Mouse (Mus musculus) monocyte, adult 2 months (primary cell): ENCODE measurements at regions not wholly inside any gene's neighbourhood (a gene's known extent, or its start where the extent isn't known, plus 50 kb on each side); places are given as distances from the start of the nearest gene placed in this dataset.
"Not testable (repeated sequence)": the region's sequence is repeated elsewhere in the genome, so short reads cannot be mapped to it uniquely, and the experiment has no call there.

Experiments
- DNase-seq, 2 experiments: peaks; one replicate each; pipeline ENCODE4 v3.0.0; 2022; ENCODE audit warnings: low spot score in 2 of 2, low read depth in 1 of 2

DNA sequence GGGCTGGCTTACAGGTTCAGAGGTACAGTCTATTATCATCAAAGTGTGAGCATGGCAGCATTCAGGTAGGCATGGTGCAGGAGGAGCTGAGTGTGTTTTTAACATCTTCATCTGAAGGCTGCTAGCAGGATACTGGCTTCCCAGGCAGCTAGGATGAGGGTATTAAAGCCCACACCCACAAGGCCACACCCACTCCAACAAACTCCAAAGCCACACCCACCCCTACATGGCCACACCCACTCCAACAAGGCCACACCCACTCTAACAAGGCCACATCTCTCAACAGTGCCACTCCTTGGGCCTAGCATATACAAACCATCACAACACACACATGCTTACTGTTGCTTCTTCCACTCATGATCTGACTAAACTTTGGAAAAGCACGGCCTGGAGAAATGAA, 172.5 kb downstream of the Msrb3 start:
- DNase-seq, result no peak

GRCm38 (mm10) chr10:120721956-120722532, 176.9 kb downstream of the Msrb3 start:
- no peak for DNase-seq

DNA sequence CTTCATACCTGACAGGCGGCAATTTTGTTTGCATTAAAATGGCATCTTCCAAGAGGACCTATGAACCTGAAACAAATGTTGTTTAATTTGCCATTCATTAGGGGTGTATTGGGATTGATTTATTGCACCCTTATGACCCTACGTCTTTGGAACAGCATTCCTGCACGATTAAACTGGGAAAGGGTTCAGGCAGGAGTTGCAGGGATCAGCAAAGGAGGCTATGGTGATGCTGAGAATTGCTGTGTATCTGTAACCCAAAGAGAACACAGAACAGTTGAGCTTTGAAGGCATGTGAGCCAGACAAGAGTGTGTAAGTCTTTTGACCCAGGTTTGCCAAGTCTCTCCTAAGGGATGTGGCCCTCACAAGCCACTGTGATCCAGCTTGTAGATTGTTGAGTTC, 177.9 kb downstream of the Msrb3 start:
- no peak for DNase-seq

DNA sequence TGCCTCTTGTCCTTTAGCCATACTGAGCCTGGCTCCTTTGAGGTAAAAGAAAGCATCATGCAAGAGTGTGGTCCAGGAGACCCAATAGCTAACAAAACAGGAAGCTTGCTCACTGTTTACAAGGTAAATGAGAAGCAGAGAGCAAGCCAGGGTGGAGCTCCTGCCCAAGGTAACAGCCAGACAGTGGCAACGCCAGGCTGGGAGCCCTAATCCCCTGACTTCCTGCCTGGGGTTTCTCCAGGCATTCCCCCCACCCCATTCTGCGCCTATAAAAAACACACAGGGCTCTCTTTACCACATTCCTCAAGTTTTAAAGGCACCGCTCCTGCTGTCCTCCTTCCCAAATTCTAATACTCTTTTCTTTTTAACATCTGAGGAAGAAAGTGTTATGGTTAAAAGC, 178.8 kb downstream of the Msrb3 start:
- no peak for DNase-seq

DNA sequence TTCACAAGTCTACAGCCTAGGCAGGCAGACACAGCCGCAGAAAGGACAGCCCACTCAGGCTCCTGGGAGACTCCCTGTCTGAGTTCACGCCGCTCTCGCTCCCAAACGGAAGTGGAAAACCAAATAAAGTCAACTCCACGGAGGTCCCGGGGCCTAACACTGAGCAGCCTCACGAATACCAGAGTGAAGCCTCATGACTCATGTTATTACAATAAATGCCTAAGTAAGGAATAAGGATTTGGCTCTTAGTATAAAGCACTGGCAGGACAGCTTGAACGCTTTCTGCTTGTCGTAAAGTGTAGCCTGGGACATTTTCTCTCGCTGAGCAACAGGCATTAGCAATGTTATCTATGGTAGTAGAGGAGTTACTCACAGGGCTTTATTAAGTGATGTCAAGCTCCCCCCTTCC, 181.7 kb downstream of the Msrb3 start:
- no peak for DNase-seq

DNA sequence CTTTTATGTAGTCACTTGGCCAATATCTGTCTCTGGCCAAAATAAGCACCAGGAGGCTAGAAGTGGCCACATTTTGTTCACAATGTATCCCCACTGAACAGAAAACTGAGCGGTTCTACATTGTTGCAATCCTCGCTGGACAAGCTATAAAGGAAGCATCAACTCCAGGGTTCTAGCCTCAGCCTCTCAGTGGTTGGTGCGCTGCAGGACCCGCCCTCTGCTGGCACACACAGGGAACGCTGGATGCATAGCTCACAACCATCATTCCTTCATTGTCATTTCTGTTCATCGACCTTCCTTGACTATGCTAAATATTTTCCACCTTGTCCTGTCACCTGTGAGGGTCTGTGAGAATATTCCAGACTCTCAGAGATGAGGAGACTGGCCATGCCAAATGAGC, 182.5 kb downstream of the Msrb3 start:
- DNase-seq, result no peak

DNA sequence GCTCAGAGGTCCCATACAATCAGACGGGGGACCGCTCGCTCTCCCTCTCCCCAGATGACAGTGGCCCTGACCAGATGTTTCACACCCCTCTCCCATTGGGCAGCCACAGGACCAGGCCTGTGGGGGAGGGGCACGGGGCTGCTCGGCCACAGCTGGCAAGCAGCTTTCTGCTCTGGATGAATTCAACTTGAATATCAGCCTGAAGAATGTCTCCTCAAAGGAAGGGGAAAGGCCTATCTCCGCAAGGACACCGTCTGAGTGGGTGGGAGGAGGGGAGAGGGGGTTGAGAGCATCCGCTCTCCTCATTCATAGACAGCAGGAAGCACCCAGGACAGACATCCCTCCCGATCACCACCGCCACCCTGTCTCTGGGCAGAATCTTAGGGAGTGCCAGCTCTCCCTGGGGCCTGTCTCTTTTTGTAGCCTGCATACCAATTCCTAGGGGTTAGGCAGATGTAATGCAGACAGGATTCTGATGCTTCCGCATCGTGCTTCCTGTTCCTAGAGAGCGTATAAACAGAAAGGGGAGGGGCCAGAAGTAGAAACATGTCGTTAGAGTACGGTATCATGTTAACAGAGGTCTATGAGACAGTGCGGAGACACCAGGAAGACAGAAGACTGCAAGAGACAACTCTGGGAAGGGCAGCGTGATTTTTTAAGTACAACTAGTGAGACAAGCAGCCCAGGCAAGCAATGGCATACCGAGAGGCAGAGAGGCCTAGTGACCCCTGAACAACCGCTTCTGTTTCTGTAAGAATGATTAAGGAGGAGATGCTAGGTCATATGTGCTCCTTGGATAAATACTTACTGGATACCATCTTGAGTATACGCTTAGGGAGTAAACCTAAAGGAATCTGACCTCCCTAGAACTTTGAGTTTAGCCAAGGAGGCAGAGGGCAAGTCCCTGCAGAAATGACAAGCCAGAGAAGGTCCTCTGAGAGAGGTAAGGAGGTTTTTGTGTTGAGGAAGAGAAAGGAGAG, 190.8 kb downstream of the Msrb3 start:
- DNase-seq, result no peak

GRCm38 (mm10) chr10:120706684-120707290, 192.1 kb downstream of the Msrb3 start:
- no peak for DNase-seq

- DNase-seq, result peak; percentile 16 to 47
Measured at GRCm38 (mm10) chr10:120701833-120702232, 197.1 kb downstream of the Msrb3 start.

GRCm38 (mm10) chr10:120697275-120697856, 201.5 kb downstream of the Msrb3 start:
- DNase-seq, result no peak

- DNase-seq, result no peak
Measured at GRCm38 (mm10) chr10:120696481-120696880, 202.4 kb downstream of the Msrb3 start.

GRCm38 (mm10) chr10:120694472-120694871, 204.4 kb downstream of the Msrb3 start:
- no peak for DNase-seq

DNA sequence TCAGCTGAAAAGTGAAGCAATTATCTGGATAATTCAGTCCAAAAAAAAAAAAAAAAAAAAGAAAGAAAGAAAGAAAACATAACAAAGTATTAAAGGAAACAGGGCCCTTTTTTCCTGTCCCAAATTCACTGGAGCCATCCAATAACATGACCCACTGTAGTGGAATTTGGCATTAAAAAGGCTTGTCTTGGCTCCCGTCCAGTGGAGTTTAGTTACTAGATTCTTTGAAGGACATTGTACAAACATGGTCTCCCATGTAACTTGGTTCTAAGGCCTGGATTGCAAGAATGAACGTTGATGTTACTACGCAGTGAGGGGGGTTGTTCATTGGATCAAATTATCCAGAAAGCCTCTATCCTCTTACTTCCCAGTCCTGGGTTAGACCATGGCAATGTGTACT, 207.4 kb downstream of the Msrb3 start:
- DNase-seq, result no peak

DNA sequence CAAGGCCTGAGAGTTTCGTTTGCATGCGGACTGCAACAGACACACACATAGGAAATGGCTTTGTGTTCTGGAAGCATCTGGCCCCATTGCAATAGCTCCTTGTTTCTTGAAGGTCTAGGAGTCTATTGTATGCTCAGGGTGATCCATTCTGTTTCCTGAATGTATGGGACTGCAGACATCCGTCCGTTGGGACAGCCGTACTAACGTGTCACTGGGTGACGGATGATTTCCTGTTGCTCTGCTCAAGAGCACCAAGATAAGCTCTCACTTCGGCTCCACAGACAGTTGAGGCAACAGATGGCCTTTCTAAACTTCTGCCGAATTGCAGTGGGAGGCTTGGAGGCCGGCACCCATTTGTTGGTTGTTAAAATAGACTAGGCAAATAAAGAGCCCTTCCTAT, 209.9 kb upstream of the Hmga2 start:
- no peak for DNase-seq

DNA sequence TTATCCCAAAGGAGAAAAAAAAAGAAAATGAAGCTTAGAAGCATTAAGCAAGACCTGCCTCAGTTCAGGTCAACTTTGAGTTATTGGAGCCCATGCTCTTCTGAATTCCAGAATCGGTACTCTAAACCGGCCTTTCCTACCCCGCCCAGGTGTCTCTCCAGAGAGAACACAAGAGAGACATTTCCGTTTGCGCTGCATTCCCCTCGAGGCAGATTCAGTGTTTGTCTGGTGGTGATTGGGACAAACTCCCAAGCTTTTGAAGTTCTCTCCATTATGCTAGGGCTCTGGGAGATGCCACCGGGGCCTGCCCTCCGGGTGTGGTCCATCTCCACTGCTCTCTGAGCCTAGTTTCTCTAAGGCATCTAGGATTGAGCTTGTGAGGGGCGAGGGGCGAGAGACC, 205.8 kb upstream of the Hmga2 start:
- no peak for DNase-seq

DNA sequence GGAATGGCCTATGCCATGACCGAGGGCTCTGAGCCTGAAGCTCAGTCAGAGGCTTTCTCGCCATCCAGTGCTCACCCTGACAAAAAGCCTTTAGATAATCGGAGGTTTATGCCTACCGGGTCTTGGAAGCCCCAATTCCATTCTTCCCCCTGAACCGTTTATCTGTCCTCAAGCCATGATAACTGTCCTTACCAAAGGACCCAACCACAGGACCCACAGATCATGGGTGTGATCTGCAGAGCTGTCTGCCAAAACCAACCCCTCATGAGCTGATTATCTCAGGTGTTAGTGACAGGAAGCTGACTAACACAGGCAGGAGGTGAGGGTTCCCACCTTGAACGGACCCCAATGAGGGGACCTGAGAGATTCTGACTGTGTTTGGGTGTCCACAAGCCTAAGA, 203.7 kb upstream of the Hmga2 start:
- DNase-seq, result no peak

DNA sequence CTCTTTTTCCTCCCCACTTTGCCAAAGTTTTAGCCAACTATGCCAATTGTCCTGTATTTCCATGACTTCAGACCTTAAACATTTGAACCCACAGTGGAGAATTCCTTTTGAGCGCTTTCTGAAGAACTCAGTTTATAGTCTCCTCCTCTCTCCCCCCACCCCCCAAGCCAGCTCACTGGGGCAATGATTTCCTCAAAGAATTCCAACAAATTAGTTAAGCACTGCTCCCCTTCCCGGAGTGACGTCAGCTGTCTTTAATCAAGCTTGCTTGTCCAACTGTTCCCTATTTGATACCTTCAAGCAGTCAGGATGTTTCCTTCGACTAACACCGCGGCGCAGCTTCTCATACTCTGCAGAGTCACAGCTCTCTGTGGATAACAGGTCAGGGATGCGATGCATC, 202.0 kb upstream of the Hmga2 start:
- no peak for DNase-seq

GRCm38 (mm10) chr10:120675369-120675768, 199.1 kb upstream of the Hmga2 start:
- no peak for DNase-seq

GRCm38 (mm10) chr10:120674321-120675045, 198.2 kb upstream of the Hmga2 start:
- no peak for DNase-seq

GRCm38 (mm10) chr10:120667678-120668031, 191.4 kb upstream of the Hmga2 start:
- DNase-seq, result not testable (repeated sequence)

DNA sequence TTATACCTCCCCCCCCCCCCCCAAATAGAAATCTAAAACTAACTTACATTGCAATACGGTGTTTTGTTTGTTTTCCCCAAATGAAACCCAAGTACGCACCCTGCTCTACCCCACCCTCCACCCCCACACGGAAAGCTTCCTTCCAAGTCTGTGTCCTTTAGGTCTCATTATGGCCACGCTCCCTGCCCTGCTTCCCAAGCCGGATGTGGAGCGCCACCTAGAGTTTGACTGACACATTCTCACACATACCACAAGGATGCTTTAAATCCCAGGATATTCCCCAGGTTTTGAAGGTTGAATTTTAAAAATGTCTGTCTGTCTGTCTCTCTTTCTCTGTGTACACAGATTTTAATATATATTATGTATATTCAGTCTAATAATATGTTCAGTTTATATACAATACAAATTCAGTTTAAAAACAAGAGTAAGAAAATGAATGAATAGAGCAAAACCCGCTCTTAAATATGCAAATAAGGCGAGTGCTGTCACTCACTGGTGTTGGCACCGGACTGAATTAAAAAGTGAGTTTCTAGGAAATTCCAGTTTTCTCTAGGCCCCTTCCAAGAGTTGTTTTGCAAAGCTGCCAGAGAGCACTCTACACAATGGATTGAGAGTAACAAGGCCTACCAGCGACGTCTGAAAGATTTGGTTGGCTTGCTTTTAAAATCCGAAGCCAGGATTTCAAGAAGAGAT, 190.9 kb upstream of the Hmga2 start:
- DNase-seq, result no peak
